Mouse (Mus musculus) telencephalon, adult 2 months (tissue): ENCODE results near the gene Kifc5b.
"Not testable (repeated sequence)": the region's sequence is repeated elsewhere in the genome, so short reads cannot be mapped to it uniquely, and the experiment has no call there.

Experiments used
- DNase-seq: peaks from one replicate; pipeline ENCODE4 v3.0.0-alpha.2; 2011; ENCODE audit warnings: low read depth, low spot score

Gene Kifc5b

DNA sequence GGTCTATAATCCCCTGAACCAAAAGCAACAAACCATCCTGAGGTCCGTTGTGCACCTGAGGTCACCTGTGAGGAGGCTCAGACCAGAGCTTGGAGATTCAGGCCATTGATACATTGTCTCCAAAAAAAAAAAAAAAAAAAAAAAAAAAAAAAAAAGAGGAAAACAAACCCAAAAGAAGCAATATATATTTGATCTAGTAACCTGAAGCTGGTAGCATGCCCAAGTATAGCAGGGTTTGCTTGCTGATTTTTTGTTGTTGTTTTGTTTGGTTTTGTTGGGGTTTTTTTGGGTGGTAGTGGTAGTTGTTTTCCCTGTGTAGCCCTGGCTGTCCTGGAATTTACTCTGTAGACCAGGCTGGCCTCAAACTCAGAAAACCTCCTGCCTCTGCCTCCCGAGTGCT, 1.5 kb downstream of the Kifc5b start:
- DNase-seq = no peak

DNA sequence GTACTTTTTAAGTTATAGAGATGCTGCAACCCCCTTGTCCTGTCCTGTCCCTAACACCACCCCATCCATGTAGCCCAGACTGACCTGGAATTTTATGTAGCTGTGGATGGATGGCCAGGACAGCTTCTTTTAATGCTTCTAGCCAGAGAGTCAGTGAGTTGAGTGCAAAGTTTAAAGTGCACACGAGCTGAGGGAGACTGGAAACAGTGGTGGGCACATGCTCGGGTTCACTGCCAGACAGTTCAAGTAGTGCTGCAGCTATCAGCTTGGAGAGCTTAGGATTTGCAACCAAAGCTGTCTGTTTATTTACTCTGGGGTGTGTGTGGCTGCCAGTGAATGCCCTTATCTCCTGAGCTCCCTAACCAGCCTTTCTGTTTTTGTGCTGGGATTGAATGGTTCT, 2.6 kb downstream of the Kifc5b start:
- DNase-seq = not testable (repeated sequence)

DNA sequence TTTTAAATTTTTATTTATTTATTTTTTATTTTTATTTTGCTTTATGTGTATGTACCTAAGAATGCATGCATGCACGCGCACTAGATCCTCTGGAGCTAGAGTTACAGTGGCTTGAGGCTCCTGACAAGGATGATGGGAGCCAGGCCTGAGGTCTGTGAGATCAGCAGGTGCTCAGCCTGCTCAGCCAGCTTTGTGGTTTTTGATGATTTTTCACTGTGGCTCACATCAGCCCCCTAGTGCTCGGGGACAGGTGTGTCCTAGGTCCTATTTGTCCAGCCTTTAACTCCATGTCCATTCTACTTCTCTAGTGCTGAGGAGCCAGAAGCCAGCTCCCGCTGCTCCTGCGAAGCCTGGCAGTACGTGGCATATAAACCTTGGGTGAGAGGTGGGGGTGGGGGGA, 5.5 kb downstream of the Kifc5b start:
- DNase-seq = not testable (repeated sequence)

DNA sequence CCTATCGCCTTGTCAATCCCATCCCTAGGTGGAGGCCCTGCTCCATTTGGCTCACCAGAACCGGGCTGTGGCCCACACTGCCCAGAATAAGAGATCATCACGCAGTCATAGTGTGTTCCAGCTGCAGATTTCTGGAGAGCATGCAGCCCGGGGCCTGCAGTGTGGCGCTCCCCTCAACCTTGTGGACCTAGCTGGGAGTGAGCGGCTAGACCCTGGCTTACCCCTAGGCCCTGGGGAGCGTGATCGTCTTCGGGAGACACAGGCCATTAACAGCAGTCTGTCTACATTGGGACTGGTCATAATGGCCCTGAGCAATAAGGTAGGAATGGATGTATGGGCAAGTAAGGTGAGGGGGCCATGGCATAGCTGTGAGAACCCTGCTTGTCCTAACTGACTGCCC, 8.5 kb downstream of the Kifc5b start:
- not testable (repeated sequence) for DNase-seq

DNA sequence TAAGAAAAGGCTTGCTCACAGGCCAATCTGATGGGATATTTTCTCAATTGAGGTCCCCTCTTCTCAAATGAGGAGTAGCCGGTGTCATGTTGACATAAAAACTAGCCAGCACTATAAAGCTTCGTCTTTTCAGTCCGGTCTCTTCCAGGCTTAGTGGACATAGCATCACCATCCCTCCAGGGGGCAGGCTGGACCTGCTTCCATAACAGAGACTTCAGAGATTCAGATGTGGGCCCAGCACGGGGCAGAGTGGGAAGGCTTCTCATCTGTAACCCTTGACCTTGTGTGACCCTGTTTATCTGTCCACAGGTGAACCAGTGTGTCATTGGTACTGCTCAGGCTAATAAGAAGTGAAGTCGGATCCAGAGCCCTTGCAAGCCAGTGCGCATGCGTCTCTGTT, 14.9 kb downstream of the Kifc5b start:
- DNase-seq = not testable (repeated sequence)

DNA sequence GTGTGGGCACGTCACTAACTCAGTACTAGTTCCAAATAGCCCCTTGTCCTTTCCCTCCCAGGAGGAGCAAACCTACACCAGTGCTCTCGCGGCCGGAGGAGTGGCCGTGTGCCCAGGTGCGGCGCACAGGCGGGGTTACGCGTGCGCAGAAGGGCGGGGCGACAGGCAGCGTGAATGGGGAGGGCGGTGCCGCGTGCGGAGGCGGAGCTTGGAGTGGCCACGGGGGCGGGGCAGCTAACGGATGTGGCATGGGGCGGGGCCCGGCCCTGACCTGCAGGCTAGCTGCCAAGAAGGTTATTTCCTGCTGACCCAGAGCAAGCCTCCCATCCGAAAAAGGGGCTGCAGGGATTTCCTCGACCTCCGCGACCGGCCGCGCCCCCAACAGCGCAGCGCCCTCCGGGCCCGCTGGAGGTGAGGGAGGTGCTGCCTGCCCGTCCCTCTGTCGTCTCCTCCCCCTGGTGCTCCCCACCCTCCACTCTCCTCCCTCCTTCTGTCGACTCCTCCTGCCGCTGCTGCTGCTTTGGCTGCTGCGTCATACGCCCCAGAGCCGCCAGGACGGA, 16.0 kb downstream of the Kifc5b start, which contains the start of gene Phf1:
Gene Phf1 (plus strand): TSS at position 214 of the 560 bp plus-strand sequence.
- DNase-seq = peak; percentile 84

DNA sequence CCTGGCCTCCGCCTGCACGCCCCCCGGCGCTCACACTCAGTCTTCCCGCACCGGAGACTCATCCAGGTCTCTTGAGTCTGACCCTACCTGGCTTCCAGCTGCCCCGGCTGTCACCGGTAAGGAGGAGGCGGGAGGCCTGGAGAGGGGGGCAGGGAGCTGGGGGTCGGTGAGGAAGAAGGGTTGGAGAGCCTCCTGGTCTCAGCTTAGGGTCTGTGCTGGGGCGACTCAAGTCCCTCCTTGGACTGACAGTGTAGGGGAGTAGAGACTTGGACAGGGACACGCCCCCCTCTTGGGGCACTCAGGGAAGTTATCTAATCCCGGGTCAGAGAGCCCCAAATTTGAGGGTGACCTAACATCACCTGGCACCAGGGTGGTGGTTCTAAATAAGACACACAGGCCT, 16.5 kb downstream of the Kifc5b start:
- no peak for DNase-seq

DNA sequence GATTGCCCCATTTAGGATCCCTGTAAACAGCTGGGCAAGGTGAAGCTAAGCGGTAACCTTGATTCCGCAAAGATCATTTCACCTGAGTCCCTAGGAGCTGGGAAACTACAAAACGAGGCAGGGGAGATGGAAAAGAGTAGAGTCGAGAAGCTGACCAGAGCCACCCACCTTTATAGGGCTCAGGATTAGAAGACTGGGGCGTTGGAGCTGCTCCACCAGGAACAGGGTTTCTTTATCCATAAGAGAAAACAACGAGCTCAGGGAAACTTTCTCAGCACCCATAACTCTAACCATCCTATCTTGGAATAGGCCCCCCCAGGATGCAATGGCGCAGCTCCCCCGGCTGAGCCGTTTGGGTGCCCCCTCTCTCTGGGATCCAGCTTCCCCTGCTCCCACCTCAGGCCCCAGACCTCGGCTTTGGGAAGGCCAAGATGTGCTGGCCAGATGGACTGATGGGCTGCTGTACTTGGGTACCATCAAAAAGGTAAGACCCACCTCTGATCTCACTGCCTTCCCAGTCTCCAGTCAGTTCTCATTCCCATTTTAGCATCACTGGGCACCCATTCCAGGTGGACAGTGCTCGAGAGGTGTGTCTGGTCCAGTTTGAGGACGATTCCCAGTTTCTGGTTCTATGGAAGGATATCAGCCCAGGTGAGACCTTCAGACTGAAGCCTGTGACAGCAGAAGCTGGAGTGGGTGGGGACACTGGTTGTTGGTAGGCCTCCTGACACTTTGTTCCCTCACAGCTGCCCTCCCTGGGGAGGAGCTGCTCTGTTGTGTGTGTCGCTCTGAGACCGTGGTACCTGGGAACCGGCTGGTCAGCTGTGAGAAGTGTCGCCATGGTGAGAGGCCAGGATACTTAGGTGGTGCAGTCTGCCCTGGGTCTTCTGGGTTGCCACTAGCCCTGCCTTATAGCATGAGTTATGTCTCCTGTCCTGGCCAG, 17.3 kb downstream of the Kifc5b start:
- no peak for DNase-seq

DNA sequence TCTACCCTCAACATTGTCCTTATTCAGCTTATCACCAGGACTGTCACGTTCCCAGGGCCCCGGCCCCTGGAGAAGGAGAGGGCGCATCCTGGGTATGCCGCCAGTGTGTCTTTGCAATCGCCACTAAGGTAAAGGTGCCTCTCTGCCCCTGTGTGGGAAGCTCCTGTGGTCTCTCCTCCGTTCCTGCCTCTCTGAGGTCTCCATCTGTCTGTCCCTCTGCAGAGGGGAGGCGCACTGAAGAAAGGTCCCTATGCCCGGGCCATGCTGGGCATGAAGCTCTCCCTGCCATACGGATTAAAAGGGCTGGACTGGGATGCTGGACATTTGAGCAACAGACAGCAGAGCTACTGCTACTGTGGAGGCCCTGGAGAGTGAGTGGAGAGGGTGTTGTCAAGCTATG, 18.1 kb downstream of the Kifc5b start:
- no peak for DNase-seq

DNA sequence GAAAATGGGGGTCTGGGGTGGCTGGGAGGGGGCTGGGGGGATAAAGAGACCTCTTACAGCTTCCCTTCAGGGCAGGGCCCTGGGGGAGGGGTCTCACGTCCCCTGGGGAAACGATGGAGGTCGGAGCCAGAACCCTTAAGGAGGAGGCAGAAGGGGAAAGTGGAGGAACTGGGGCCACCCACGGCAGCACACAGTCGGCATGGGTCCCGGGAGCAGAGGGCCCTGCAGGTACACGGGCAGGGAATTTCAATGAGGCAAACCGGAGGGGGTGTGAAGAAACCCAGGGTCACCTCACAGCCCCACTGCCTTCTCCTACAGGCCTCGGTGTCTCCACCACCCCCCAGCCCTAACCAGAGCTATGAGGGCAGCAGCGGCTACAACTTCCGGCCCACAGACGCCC, 19.6 kb downstream of the Kifc5b start:
- DNase-seq = no peak

DNA sequence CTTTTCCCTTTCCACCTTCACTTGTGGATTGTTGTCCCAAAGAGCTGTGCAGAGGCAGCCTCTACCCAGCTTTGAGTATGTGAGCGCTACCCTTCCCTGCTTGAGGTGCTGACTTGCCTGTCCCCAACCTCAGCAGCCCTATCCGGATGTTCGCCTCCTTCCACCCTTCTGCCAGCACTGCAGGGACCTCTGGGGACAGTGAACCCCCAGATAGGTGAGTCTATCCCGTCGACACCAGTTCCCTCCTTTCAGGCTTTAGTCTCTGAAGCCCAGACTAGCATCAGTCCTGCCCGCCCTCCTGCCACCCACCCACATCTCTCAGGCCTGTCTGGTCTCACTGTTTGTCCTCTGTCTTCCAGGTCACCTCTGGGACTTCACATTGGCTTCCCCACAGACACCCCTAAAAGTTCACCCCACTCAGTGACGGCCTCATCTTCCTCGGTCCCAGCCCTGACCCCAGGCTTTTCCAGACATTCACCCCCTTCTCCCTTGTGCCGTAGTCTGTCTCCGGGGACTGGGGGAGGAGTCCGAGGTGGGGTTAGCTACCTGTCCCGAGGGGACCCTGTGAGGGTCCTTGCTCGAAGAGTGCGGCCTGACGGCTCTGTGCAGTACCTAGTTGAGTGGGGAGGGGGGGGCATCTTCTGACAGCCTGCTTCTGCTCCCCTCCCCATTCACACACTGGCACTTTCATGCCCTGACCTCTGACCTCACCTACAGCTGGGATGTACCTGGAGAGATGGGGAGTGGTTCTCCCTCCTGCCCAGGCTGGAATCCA, 20.2 kb downstream of the Kifc5b start:
- no peak for DNase-seq

DNA sequence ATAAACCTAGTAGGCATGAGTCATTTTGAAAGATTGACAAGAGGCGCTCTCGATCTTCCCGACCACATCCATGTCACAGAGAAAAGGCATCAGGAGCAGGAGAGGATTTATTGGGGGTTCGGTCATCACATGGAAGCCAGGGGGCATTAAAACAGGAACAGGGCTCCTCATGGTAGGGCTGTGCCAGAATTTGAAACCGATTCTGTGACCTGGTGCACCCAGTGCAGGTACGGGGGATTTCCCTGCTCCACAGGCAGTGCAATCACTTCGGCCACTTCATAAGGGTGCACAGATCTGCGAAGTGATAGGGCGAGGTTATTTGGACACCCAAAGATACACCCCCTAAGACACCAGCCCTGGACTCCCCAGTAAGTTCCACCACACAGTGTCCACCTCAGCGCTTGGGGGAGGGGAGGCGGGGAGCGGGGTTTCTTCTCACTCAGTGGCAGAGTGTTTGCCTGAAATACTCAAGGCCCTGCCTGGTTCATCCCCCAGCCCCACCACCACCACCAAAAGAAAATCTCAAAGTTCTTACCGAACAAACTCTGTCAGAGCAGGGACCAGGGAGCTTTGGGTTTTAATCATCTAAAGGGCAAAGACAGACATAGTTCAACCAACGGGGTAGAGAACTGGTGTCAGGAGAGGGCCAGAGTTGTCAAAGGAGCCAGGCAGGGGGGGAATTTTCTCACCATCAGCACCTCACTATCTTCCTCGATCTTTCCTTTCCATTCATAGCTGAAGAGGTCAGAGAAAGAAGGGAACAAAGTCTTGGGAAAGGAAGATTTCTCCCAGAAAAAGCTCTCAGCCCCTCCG, 21.2 kb downstream of the Kifc5b start:
- DNase-seq = no peak

DNA sequence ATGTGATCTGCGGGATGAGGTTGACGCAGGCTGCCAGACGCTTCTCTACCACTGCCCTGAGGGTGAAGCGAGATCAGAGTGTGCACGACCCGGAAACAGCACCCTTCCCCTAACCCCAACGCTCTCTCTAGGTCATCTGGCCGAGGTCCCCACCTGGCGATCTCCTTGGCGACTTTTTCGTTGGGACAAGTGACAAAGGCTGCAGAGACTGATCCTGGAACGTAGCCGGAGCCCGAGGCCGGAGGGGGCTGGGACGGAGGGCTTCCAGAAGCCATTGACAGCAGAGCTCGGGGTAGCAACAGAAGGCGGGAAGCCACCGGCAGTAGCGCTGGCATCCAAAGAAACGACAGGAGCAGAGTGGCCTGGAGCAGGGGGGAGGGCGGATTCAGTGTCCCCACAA, 21.8 kb downstream of the Kifc5b start:
- no peak for DNase-seq

DNA sequence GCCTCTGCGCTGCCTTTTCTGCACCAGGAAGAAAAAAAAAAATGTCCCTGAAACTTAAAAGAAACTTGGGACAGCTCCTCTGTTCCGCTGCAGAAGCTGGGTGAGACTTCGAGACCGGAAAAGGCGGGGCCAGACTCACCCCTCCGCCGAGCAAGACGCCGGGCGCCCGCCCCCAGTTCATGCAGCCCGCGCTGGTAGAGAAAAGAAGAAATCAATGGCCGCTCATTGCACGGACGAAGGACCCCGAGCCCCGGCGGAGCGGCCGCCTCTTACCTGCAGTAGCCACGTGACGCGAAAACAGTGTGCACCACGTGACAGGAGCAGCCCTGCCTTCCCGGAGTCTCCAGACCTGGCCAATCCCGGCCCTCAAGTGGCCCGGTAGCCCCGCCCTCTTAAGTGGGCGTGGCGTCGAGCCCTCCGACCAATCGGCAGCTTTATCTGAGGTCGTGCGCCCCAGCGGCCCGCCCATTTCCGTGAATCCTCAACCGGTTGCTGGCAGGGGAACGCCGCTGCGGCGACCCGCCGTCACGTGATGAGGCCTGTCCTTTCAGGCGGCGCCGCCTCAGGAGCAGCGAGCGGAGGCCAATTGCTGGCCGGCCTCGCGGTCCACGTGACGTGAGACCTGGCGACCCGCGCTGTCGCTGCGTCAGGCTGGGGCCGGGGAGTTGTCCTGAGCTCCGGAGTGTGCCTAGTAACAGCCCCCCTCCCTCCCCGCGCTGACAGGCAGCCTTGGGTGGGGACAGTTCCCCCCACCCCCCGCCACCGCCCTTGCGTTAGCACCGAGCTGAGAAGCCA, 22.5 kb downstream of the Kifc5b start, which contains the start of gene Cuta:
Gene Cuta (minus strand): TSS at position 392 of the 795 bp plus-strand sequence.
- peak; percentile 99 for DNase-seq

DNA sequence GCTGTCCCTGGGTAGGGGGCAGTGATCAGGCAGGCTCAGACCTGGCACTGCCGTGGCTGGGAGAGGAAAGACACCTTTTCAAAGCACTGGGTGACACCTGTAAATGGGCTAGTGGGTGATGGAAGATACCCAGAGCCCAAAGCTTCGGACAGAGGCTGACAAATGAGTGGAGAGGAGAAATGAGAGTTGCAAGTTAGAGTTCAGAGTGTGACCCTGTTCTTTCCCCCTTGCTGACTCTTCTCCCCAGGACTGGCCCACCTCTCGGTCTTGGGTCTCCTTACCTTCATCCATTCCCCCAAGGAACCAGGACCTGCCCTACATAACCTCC, 23.0 kb downstream of the Kifc5b start:
- no peak for DNase-seq

DNA sequence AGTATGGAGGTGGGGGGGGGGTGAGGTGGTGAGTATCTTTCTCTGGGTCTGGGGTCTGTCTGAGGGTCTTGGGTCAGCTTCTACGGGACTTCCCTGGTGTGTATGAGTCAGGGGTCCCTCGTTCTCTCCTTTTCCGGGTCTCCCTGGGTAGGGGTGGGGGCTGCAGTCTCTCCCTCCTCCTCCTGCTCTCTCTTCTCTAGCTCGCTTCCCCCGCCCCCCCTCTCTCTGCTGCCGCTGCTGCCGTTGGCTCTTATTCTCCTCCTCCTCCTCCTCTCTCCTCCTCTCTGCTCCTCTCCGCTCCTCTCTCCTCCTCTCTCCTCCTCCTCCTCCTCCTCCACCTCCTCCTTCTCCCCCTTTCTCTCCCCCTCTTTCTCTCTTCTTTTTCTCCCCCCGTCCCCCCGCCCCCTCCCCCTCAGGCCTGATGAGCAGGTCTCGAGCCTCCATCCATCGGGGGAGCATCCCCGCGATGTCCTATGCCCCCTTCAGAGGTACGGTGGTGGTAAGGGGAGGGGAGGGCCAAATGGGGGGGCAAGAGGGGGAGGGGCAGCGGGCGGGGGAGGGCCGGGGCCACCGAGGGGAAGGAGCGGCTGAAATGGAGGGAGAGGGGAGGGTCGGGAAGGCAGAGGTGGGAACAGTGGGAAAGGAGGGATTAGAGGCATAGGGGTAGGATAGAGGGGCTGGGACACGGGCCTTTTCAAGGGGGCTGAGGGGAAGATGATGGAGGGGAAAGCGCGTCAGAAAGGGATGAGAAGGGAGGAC, 24.3 kb downstream of the Kifc5b start, which contains the start of gene Syngap1:
Gene Syngap1 (plus strand): TSS at position 223 of the 759 bp plus-strand sequence.
- no peak for DNase-seq

DNA sequence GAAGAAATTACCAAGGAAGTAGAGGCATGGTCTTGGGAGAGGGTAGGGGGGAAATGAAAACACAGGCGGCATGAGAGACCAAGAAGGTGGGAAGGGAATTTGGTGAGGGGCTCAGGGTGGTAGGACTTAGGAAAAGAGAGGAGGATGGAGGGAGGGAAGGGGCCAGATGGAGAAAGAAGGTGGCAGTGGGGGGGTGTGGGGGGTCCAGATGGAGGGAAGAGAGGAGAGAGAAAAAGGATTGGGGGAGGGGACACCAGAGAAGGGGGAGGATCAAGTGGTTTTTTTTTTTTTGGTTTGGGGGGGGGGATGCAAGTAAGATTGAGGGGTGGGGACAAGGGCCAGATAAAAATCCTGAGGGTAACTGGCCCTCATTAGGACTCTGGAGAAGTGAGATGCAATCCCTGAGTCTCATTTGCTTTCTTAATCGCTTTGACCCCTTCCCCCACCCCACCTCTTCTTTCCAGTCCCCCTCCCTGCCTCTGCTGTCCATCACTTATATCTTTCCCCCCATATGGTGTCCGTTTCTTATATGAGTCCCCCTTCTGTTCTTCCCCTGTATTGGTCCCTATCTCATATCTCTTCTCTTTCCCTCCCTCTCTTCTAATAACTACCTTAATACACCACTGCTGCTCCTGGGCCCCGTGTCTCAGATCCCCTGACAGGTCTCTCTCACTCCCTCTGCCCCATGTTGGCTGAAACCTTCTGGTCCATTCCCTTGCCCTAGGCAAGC, 25.1 kb downstream of the Kifc5b start:
- no peak for DNase-seq

DNA sequence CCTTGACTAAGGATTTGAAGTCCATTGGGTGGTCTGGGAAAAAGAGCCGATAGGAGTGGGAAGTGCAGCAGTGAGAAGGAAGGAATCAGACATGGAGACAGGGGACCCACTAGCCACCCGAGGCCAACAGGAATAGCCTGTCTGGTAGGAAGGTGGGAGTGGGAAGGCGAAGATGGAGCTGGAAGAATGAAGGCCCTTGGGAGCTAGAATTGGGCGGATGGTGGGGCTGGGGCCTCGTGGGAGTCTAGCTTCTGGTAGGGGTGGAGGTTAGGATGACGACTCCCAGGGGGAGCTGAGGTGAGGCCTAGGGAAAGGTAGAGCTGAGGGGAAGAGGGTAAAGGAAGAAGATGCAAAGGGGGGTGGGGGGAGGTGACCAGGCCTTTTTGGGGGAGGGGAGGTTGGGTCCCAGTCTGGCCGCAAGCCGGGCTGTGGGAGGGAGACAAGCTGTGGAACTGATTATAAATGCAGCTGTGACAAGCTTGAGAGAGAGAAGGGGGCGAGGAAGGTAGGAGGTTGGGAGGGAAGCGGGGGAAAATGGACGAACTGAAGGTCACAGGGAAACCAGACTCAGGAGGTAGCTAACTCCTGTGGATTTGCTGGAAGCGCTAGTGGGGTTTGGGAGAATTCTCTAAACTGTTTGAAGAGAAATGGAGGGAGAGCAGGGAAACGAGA, 29.1 kb downstream of the Kifc5b start:
- no peak for DNase-seq

DNA sequence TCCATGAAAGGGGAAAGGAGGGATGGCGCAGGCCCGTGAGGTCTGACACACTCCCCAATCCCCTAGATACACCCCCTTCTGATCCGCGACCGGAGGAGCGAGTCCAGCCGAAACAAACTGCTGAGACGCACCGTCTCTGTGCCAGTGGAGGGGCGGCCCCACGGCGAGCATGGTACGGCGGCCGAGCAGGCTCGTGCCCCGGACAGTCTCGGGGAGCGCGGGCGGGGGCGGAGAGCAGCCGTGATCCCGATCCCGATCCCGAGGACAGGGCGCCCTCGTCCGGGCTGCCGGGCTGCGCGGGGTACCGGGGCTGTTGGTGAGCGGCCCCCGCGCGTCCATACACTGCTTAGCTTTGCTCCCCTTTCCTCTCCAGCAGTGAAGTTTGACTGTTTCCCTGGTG, 29.7 kb downstream of the Kifc5b start:
- DNase-seq = no peak
